Mouse (Mus musculus): ENCODE results near the gene Eif3i. TPM values are rescaled to one million over a fixed set of nuclear protein-coding genes. Genes with fewer than 3 reads are reported as not detected.
A peak's percentile ranks its signal among the peaks of the same experiment; 100 is the strongest.
"Not testable (repeated sequence)": the region's sequence is repeated elsewhere in the genome, so short reads cannot be mapped to it uniquely, and the experiment has no call there.

Gene Eif3i
- polyA plus RNA-seq, 1 experiment from 2014 or later, result 288 TPM

DNA sequence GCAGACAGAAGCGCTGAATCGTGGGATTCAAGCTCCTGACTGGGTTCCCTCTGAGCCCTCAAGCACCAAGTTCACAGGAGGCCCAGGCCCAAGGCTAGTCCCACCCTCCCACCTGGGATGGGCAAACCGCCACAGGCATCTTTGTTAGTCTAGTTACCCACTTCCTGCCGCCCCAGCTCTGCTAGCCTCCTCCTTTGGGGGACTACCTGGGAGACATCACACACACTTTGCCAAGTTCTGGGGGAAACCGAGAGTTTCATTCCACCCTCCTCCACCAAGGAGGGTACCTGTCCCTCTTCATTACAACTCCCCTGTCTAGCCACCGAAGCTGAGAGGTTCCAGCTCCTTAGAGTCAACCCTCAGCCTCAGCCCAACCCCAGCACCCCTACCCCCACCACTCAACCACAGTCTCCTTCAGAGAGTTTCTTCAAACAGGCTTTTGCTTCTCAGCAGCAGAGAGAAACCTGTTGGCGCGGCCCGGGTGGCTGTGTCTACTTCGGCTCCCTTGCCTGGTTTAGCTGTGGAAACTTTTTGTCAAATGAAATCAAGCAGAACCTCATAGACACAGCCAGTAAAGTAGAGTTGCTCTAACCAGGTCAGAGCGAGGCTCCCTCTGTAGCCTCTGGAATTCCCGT lies 42.0 kb downstream of the Eif3i start:
- Histone ChIP-seq H3K4me2 (ENCODE audit: low read depth, low read length) (no peak overlapping the region), H3K9ac (ENCODE audit: low read depth, low read length) (no peak overlapping the region), H3K27me3 (replicated peaks; ENCODE audit: control insufficient read depth, insufficient read depth, low read length) (no peaks in the 10 kb centered on the region), H3K36me3 (ENCODE audit: control insufficient read depth, insufficient read depth, low read length) (no peaks in the 10 kb centered on the region), H3K4me1 (ENCODE audit: control insufficient read depth, insufficient read depth, low read length) (peaks cover 11% of the 10 kb centered on the region), H3K9me3 (ENCODE audit: control insufficient read depth, low read length) (no peaks in the 10 kb centered on the region), H3K27ac (replicated peaks; ENCODE audit: low read depth, low read length) (no peak overlapping the region), H3K4me3 (ENCODE audit: low read depth, low read length) (no peak overlapping the region)
- no peak for ATAC-seq (ENCODE audit: low read depth)
- 80% methylated on average over 12 of the region's 12 CpGs for WGBS
- no peak for DNase-seq (ENCODE audit: low spot score)

DNA sequence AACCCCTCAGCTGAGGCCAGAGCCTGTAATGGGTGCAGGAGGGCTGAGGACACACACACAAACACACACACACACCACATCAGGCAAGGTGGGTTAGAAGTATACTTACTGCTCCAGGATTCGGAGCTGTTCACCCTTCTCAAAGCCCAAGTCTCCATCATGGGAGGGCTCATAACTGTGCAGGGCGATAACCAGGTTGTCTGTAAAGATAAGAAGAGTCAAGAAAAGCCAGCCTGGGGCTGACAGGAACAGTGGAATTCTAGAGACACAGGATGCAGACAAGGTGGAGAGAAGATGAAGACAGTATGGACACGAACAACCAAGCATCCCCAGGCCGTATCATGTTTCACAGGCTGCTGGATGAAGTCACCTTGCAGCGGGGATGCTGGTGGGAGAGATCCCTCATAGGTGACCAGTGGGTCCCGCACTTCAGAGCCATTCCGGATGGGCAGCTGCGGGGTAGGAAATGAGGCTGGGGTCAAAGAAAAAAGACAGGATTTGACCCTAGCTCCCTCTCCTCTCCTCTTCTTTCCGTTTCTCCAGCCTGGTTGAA lies 43.1 kb downstream of the Eif3i start:
- H3K4me2 ChIP-seq (ENCODE audit: low read depth, low read length), result peak overlapping the region; percentile 72
- no peaks in the 10 kb centered on the region for H3K36me3 ChIP-seq (ENCODE audit: control insufficient read depth, insufficient read depth, low read length)
- no peaks in the 10 kb centered on the region for H3K27me3 ChIP-seq (replicated peaks; ENCODE audit: control insufficient read depth, insufficient read depth, low read length)
- H3K9ac ChIP-seq (ENCODE audit: low read depth, low read length), result peak overlapping the region; percentile 66; the same call in 1 of the 2 replicates
- DNase-seq (ENCODE audit: low spot score) (no peak), ATAC-seq (ENCODE audit: low read depth) (no peak)
- H3K4me1 ChIP-seq (ENCODE audit: control insufficient read depth, insufficient read depth, low read length), result peaks cover 11% of the 10 kb centered on the region
- H3K4me3 ChIP-seq (ENCODE audit: low read depth, low read length), result peak overlapping the region; percentile 49
- no peak overlapping the region for H3K27ac ChIP-seq (replicated peaks; ENCODE audit: low read depth, low read length)
- H3K9me3 ChIP-seq (ENCODE audit: control insufficient read depth, low read length), result no peaks in the 10 kb centered on the region
- WGBS, result 71% methylated on average over 9 of the region's 9 CpGs

DNA sequence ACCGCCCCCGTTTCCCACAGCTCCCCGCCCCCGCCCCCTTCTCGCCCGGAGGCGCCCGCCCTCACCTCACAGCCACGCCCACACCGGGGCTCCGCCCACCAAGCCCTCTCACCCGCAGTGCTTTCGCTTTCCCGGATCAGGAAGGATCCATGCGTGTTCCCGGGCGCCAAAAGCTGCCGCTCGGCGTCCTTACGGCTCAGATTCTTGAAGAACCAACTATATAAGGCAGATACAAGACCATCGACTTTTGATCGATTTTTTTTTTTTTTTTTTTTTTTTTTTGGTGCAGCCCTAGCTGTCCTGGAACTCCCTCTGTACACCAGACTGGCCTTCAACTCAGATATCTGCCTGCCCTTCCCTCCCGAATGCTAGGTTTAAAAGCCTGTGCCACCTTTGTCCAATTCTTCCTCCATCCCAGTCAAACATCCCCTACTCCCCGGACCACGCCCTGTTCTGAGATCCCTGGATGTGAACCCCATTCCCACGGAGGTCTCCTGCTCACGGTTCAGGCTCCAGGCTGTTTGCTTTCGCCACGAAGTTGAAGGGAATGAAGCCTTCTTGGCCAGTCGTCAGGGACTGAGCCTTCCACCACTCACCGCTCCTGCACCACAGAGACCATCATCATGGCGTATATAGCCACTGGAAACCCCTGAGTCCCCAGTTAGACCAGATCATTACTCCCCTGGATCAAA lies 43.8 kb downstream of the Eif3i start:
- Histone ChIP-seq H3K9me3 (ENCODE audit: control insufficient read depth, low read length) (no peaks in the 10 kb centered on the region), H3K27ac (replicated peaks; ENCODE audit: low read depth, low read length) (peak overlapping the region; percentile 72; the same call in 1 of the 2 replicates), H3K36me3 (ENCODE audit: control insufficient read depth, insufficient read depth, low read length) (no peaks in the 10 kb centered on the region), H3K4me3 (ENCODE audit: low read depth, low read length) (peak overlapping the region; percentile 49), H3K4me1 (ENCODE audit: control insufficient read depth, insufficient read depth, low read length) (peaks cover 11% of the 10 kb centered on the region), H3K27me3 (replicated peaks; ENCODE audit: control insufficient read depth, insufficient read depth, low read length) (no peaks in the 10 kb centered on the region), H3K9ac (ENCODE audit: low read depth, low read length) (peak overlapping the region; percentile 66), H3K4me2 (ENCODE audit: low read depth, low read length) (peak overlapping the region; percentile 72)
- 8% methylated on average over 29 of the region's 33 CpGs for WGBS
- ATAC-seq (ENCODE audit: low read depth) (peak; percentile 81), DNase-seq (ENCODE audit: low spot score) (peak; percentile 95)

DNA sequence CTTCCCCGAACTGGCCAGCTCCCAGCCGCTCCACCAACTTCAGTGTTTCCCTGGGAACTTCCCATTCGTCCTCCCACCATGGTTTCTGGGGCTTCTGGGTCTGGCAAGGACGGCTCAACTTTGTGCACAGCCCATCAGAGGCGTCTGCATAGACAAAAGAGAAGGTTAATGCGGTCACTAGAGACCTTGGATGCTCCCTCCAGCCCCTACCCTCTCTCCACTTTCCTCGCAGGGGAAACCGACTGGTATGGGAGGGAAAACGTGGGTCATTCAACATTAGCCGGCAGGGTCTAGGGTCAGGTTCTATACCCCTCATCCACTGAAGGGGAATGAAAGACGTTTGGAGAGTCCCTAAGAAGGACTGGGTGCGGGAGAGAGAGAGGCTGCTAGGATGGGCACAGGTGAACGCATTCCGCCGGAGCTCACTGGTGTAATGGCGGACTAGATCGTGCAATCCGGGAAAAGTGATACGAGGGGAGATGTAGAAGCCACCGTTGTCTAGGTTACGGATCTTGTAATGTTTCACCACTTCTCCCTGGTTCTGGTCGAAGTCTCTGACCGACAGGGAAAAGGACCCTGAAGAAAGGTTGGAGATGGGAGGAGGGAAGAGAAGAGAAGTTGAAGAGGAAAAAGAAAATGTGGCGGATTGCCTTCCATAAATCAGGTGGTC lies 44.5 kb downstream of the Eif3i start:
- no peak for DNase-seq (ENCODE audit: low spot score)
- peak overlapping the region; percentile 72 for H3K4me2 ChIP-seq (ENCODE audit: low read depth, low read length)
- 1% methylated on average over 24 of the region's 24 CpGs for WGBS
- H3K9ac ChIP-seq (ENCODE audit: low read depth, low read length), result peak overlapping the region; percentile 44
- H3K36me3 ChIP-seq (ENCODE audit: control insufficient read depth, insufficient read depth, low read length), result no peaks in the 10 kb centered on the region
- no peaks in the 10 kb centered on the region for H3K27me3 ChIP-seq (replicated peaks; ENCODE audit: control insufficient read depth, insufficient read depth, low read length)
- H3K4me3 ChIP-seq (ENCODE audit: low read depth, low read length), result peak overlapping the region; percentile 49
- peaks cover 11% of the 10 kb centered on the region for H3K4me1 ChIP-seq (ENCODE audit: control insufficient read depth, insufficient read depth, low read length)
- H3K9me3 ChIP-seq (ENCODE audit: control insufficient read depth, low read length), result no peaks in the 10 kb centered on the region
- peak; percentile 56 for ATAC-seq (ENCODE audit: low read depth)
- H3K27ac ChIP-seq (replicated peaks; ENCODE audit: low read depth, low read length), result peak overlapping the region; percentile 46; the same call in 1 of the 2 replicates

DNA sequence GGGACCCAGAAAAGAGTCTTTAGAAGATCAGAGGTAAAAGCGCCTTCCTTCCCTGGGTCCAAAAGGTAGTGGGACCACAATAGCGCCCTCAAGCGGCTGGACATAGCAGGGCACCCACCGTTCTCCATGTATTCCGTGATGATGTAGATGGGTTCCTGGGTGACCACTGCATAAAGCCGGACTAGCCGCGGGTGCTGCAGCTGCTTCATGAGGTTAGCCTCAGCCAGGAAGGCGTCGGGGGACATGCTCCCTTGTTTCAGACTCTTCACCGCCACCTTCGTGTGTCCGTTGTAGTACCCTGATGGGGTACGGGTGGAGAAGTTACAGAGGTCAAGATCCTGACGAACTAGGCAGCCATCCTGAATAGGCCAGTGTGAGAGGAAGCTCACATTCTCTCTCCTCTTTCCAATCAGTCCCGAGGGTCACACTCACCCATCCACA lies 45.0 kb downstream of the Eif3i start:
- ATAC-seq (ENCODE audit: low read depth), result peak; percentile 34
- Histone ChIP-seq H3K9me3 (ENCODE audit: control insufficient read depth, low read length) (no peaks in the 10 kb centered on the region), H3K27ac (replicated peaks; ENCODE audit: low read depth, low read length) (no peak overlapping the region), H3K4me1 (ENCODE audit: control insufficient read depth, insufficient read depth, low read length) (peaks cover 11% of the 10 kb centered on the region), H3K4me2 (ENCODE audit: low read depth, low read length) (peak overlapping the region; percentile 72), H3K36me3 (ENCODE audit: control insufficient read depth, insufficient read depth, low read length) (no peaks in the 10 kb centered on the region), H3K27me3 (replicated peaks; ENCODE audit: control insufficient read depth, insufficient read depth, low read length) (no peaks in the 10 kb centered on the region), H3K9ac (ENCODE audit: low read depth, low read length) (peak overlapping the region; percentile 44), H3K4me3 (ENCODE audit: low read depth, low read length) (peak overlapping the region; percentile 49)
- 6% methylated on average over 16 of the region's 16 CpGs for WGBS
- DNase-seq (ENCODE audit: low spot score), result peak; percentile 41

DNA sequence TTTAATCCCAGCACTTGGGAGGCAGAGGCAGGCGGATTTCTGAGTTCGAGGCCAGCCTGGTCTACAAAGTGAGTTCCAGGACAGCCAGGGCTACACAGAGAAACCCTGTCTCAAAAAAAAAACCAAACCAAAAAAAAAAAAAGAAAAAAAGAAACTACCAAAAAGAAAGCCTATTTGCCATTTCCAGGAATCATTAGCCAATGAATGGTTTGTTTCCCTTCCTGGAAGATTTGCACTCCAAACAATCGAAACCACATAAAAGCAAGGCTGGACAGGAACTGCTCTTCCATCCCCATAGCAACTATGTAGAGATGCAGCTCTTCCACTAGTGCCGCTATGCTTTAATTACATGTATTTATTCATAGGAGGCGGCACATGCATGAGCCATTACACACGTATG lies 45.9 kb downstream of the Eif3i start:
- not testable (repeated sequence) for H3K9me3 ChIP-seq (ENCODE audit: control insufficient read depth, low read length); H3K4me2 ChIP-seq (ENCODE audit: low read depth, low read length); H3K9ac ChIP-seq (ENCODE audit: low read depth, low read length); ATAC-seq (ENCODE audit: low read depth); DNase-seq (ENCODE audit: low spot score); H3K27ac ChIP-seq (replicated peaks; ENCODE audit: low read depth, low read length); H3K4me3 ChIP-seq (ENCODE audit: low read depth, low read length); H3K27me3 ChIP-seq (replicated peaks; ENCODE audit: control insufficient read depth, insufficient read depth, low read length); H3K36me3 ChIP-seq (ENCODE audit: control insufficient read depth, insufficient read depth, low read length)
- H3K4me1 ChIP-seq (ENCODE audit: control insufficient read depth, insufficient read depth, low read length), result peaks cover 11% of the 10 kb centered on the region
- 90% methylated on average over 6 of the region's 6 CpGs for WGBS

DNA sequence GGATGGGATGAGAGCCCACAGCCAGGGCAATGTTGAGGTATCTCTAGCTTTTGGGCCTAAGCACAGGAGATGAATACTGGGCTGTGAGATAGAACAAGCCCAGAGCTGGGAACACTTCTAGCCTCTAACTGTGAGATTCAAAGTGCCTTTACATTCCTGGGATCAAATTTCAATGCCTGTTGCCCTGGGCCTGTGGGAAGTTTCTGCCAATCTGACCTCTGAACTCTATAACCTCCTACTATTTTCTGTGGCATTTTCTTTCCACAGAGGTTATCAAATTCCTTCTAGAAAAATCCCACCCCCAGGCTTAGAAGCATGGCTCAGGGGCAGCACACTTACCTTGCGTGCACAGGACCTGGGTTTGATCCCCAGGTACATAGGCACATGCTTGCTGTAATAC lies 50.2 kb downstream of the Eif3i start:
- Histone ChIP-seq H3K4me1 (ENCODE audit: control insufficient read depth, insufficient read depth, low read length) (no peaks in the 10 kb centered on the region; the same call in 1 of the 2 replicates), H3K27me3 (replicated peaks; ENCODE audit: control insufficient read depth, insufficient read depth, low read length) (no peaks in the 10 kb centered on the region), H3K4me2 (ENCODE audit: low read depth, low read length) (no peak overlapping the region), H3K9ac (ENCODE audit: low read depth, low read length) (no peak overlapping the region), H3K27ac (replicated peaks; ENCODE audit: low read depth, low read length) (no peak overlapping the region), H3K36me3 (ENCODE audit: control insufficient read depth, insufficient read depth, low read length) (no peaks in the 10 kb centered on the region), H3K4me3 (ENCODE audit: low read depth, low read length) (no peak overlapping the region), H3K9me3 (ENCODE audit: control insufficient read depth, low read length) (no peaks in the 10 kb centered on the region)
- no peak for ATAC-seq (ENCODE audit: low read depth)
- WGBS, result 32% methylated on average over 1 of the region's 1 CpGs
- DNase-seq (ENCODE audit: low spot score), result no peak

DNA sequence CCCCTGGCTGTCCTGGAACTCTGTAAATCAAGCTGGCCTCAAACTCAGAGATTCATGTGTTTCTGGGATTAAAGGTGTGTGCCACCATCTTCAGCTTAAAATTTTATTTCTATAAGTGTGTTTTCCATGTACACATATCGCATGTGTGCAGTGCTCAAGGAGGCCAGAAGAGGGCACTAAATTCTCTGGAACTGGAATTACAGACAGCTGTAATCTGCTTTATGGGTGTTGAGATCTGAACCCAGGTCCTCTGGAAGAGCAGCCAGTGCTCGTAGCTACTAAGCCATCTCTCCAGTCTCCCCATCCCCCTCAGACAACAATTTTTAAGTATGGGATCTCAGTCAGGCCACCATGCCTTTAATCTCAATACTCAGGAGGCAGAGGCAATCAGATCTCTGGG lies 51.1 kb downstream of the Eif3i start:
- Histone ChIP-seq H3K9me3 (ENCODE audit: control insufficient read depth, low read length) (no peaks in the 10 kb centered on the region), H3K27ac (replicated peaks; ENCODE audit: low read depth, low read length) (no peak overlapping the region), H3K4me2 (ENCODE audit: low read depth, low read length) (no peak overlapping the region), H3K4me3 (ENCODE audit: low read depth, low read length) (no peak overlapping the region), H3K9ac (ENCODE audit: low read depth, low read length) (no peak overlapping the region), H3K4me1 (ENCODE audit: control insufficient read depth, insufficient read depth, low read length) (no peaks in the 10 kb centered on the region), H3K36me3 (ENCODE audit: control insufficient read depth, insufficient read depth, low read length) (no peaks in the 10 kb centered on the region), H3K27me3 (replicated peaks; ENCODE audit: control insufficient read depth, insufficient read depth, low read length) (no peaks in the 10 kb centered on the region)
- no peak for DNase-seq (ENCODE audit: low spot score)
- no peak for ATAC-seq (ENCODE audit: low read depth)
- WGBS, result 93% methylated on average over 2 of the region's 2 CpGs

All from embryonic facial prominence, embryonic 14.5 days (tissue).